In the genomic region with DNA sequence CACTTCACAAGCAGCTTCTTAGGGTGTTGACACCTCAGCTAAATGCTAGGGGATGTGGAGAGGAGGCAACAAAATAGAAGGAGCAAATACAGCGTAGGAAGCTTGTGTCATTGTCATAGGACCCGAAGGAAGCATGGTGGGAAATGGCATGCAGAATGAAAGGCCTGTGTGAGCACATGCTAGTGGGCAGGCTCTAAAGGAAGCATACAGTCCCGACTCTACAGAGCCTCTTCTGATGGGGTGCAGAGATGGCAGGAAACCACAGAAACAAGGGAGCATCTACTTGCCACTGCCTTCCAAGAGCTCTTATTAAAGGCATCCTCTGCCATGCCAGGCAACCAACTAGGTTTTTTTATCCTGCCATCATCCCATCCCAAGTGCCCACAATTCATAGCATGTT, we compare ENCODE assay signal across 24 mouse cellular contexts. TPM values are rescaled to one million over a fixed set of nuclear protein-coding genes. Genes with fewer than 3 reads are reported as not detected.
DNase-seq lines count a peak whose midpoint lies in the region; ATAC-seq and TF ChIP-seq lines count a peak whose summit lies in the region.
"Had no signal": no experiment of that assay in that cellular context is flagged by ENCODE, and none has a peak within 500 bp of the region (broad histone marks: within the 10 kb centered on the region; RNA-seq: fewer than 3 reads in every experiment).

No protein-coding gene starts in this region.

- TF ChIP-seq POLR2A in CH12.LX (IDR thresholded peaks at IDR 0.05; ENCODE audit: low read depth, low read length) = no peak
- no peak for TF ChIP-seq POLR2A in kidney, adult 2 months (IDR thresholded peaks at IDR 0.05; ENCODE audit: low read depth, low read length)

- in situ Hi-C loops in CH12.LX (cut with MboI; ENCODE audit: low pct_ligation_motif_present, low pct_unique_long_range_greater_than_20kb, low sequenced_read_pairs) = no loop called here

- no peak for TF ChIP-seq RAD21 in CH12.LX (IDR thresholded peaks at IDR 0.05; ENCODE audit: low read depth, low read length)

- dilution Hi-C loops in CH12.LX (cut with MboI; ENCODE audit: extremely low pct_ligation_motif_present, extremely low pct_unique_long_range_greater_than_20kb, low sequenced_read_pairs) = no loop called here

- no peak for TF ChIP-seq EP300 in CH12.LX (IDR thresholded peaks at IDR 0.05; ENCODE audit: low read length)

- no peak for TF ChIP-seq CTCF in CH12.LX (conservative IDR thresholded peaks at IDR 0.05 in 1 of 2, IDR thresholded peaks at IDR 0.05 in 1 of 2; ENCODE audit: low read depth in 2 of 2, low read length in 2 of 2)
- TF ChIP-seq CTCF in kidney, adult 2 months (conservative IDR thresholded peaks at IDR 0.05; ENCODE audit: insufficient read depth, insufficient read length, low read depth, low read length) = no peak

- peak; percentile 55 for DNase-seq in CD4-positive helper T cell, adult 2 months (ENCODE audit: low read depth, low spot score)
- no peak for DNase-seq in CH12.LX (ENCODE audit: extremely low read depth)
- DNase-seq in thymus, postnatal 25 days = peak; percentile 41
- DNase-seq in gastrocnemius, adult 8-10 months (ENCODE audit: low spot score in 2 of 2) = no peak
- no peak for DNase-seq in embryo, embryonic 11 days
- DNase-seq in kidney, adult 2 months = no peak
- DNase-seq: adrenal gland, postnatal 14 days; cerebellum, adult 11-12 months; cerebellum, adult 9-11 months; forebrain, postnatal 0 days; gastrocnemius, postnatal 36 days; heart, adult 11 months; heart, postnatal 36 days; kidney, adult 18-20 months had no signal

- H3K9ac ChIP-seq in CH12.LX (ENCODE audit: insufficient read depth, low read depth) = no peak overlapping the region
- H3K9ac ChIP-seq: embryonic facial prominence, embryonic 12.5 days; forebrain, embryonic 13.5 days; forebrain, postnatal 0 days; heart, embryonic 13.5 days; intestine, embryonic 15.5 days had no signal

- H3K9me3 ChIP-seq in CH12.LX (replicated peaks; ENCODE audit: low read length) = no peaks in the 10 kb centered on the region
- H3K9me3 ChIP-seq: embryonic facial prominence, embryonic 12.5 days; forebrain, embryonic 13.5 days; heart, embryonic 13.5 days; intestine, embryonic 15.5 days had no signal

- peak overlapping the region; percentile 13 for H3K27ac ChIP-seq in CH12.LX (ENCODE audit: insufficient read depth, low read depth)
- H3K27ac ChIP-seq in kidney, adult 2 months (ENCODE audit: insufficient read depth, low read depth, low read length) = no peak overlapping the region
- H3K27ac ChIP-seq: embryonic facial prominence, embryonic 12.5 days; forebrain, embryonic 13.5 days; heart, embryonic 13.5 days; intestine, embryonic 15.5 days had no signal

- H3K79me2 ChIP-seq in CH12.LX (replicated peaks; ENCODE audit: control insufficient read depth, extremely low read depth, insufficient read depth, poor library complexity, severe bottlenecking) = peaks cover 26% of the 10 kb centered on the region

- peak; percentile 17 for ATAC-seq in inflammation-experienced regulatory T-cells, adult 6 months
- no peak for ATAC-seq in erythroblast, adult 5-6 weeks (replicated peaks; ENCODE audit: low FRiP score, poor library complexity, severe bottlenecking)
- ATAC-seq: forebrain, embryonic 13.5 days; forebrain, postnatal 0 days; hindbrain, embryonic 16.5 days; intestine, embryonic 15.5 days had no signal

- 89% methylated on average over 3 of the region's 3 CpGs for WGBS in kidney, adult 2 months

- H3K36me3 ChIP-seq in CH12.LX (replicated peaks in 1 of 2; ENCODE audit: control insufficient read depth in 1 of 2, insufficient read depth in 1 of 2, low read length in 1 of 2) = peaks cover 2 to 5% of the 10 kb centered on the region in 2 experiments
- no peaks in the 10 kb centered on the region for H3K36me3 ChIP-seq in kidney, adult 2 months (ENCODE audit: control insufficient read depth, insufficient read depth, low read length)
- H3K36me3 ChIP-seq: embryonic facial prominence, embryonic 12.5 days; heart, embryonic 13.5 days; intestine, embryonic 15.5 days had no signal

- H3K4me2 ChIP-seq in CH12.LX (ENCODE audit: insufficient read depth, low read depth, poor library complexity, severe bottlenecking) = no peak overlapping the region
- H3K4me2 ChIP-seq: embryonic facial prominence, embryonic 12.5 days; forebrain, embryonic 13.5 days; heart, embryonic 13.5 days; intestine, embryonic 15.5 days had no signal

- H3K4me1 ChIP-seq in CH12.LX (ENCODE audit: control insufficient read depth in 1 of 2, insufficient read depth in 2 of 2) = peaks cover 28 to 75% of the 10 kb centered on the region in 2 experiments
- H3K4me1 ChIP-seq in kidney, adult 2 months (ENCODE audit: control insufficient read depth, insufficient read depth, low read length) = no peaks in the 10 kb centered on the region
- H3K4me1 ChIP-seq: embryonic facial prominence, embryonic 12.5 days; heart, embryonic 13.5 days; intestine, embryonic 15.5 days had no signal

- no peak overlapping the region for H3K4me3 ChIP-seq in CH12.LX (replicated peaks in 1 of 3; ENCODE audit: low read depth in 2 of 3, low read length in 2 of 3, poor library complexity in 1 of 3)
- no peak overlapping the region for H3K4me3 ChIP-seq in kidney, adult 2 months (ENCODE audit: insufficient read depth, low read depth, low read length)
- H3K4me3 ChIP-seq: embryonic facial prominence, embryonic 12.5 days; forebrain, embryonic 13.5 days; heart, embryonic 13.5 days; intestine, embryonic 15.5 days had no signal

- no peaks in the 10 kb centered on the region for H3K27me3 ChIP-seq in CH12.LX (replicated peaks)
- no peaks in the 10 kb centered on the region for H3K27me3 ChIP-seq in kidney, adult 2 months (replicated peaks; ENCODE audit: control insufficient read depth, insufficient read depth, low read length)
- H3K27me3 ChIP-seq: embryonic facial prominence, embryonic 12.5 days; forebrain, embryonic 13.5 days; heart, embryonic 13.5 days; intestine, embryonic 15.5 days had no signal

TF ChIP-seq in CH12.LX, 34 proteins besides CTCF, POLR2A, EP300 and RAD21:
- TF ChIP-seq POLR2AphosphoS2 (IDR thresholded peaks at IDR 0.05; ENCODE audit: low read depth, low read length) (no peak), KAT2A (IDR thresholded peaks at IDR 0.05; ENCODE audit: insufficient replicate concordance, low read length) (no peak), USF2 (conservative IDR thresholded peaks at IDR 0.05; ENCODE audit: low read depth, low read length) (no peak), BHLHE40 (IDR thresholded peaks at IDR 0.05; ENCODE audit: low read depth, low read length) (no peak)

RNA-seq across cellular contexts. Expression of a gene that starts 20.7 kb away (rescaled TPM):
- total RNA-seq in CH12.LX (2012; rRNA removed) (27.4 and 54.7 TPM in 2 replicates), CH12.LX (2014; rRNA removed) (49.8 and 53.7 TPM in 2 replicates)
- polyA plus RNA-seq in CH12.LX (2012; ENCODE audit: insufficient read length, low read depth) = 11.6 and 13.1 TPM in 2 replicates
- polyA plus RNA-seq in inflammation-experienced regulatory T-cells, adult 6 months (2017; shearing (Covaris generic)) = 100 to 1,000 TPM; 121 to 243 (median 214) TPM
- total RNA-seq in gastrocnemius, adult 8-10 months (2022) = not detected
- total RNA-seq in erythroblast, adult 5-6 weeks (2015; ENCODE audit: low replicate concordance) = not detected in 2 replicates
- not detected in 2 replicates for total RNA-seq in erythroblast, adult 5-6 weeks (2017; ENCODE audit: low replicate concordance)
- 0.27 TPM in 1 of 2 replicates, not detected in the other for polyA plus RNA-seq in kidney, adult 2 months (2012; rRNA removed)
- total RNA-seq: ES-E14 had no signal
- polyA plus RNA-seq: embryonic facial prominence, embryonic 12.5 days; forebrain, embryonic 13.5 days; forebrain, postnatal 0 days; heart, postnatal 0 days; hindbrain, embryonic 11.5 days; hindbrain, embryonic 16.5 days; intestine, embryonic 15.5 days had no signal

Comparison
In these comparisons a context has a peak if more than half of its experiments do, and no peak if none do; other contexts are left out.
1. DNase-seq: peak in CD4-positive helper T cell, adult 2 months (single experiment) and thymus, postnatal 25 days (single experiment); none in CH12.LX (single experiment), gastrocnemius, adult 8-10 months (0 of 2), embryo, embryonic 11 days (single experiment) and kidney, adult 2 months (single experiment).
2. RNA of a gene that starts 20.7 kb away (total RNA-seq): 27.4 to 54.7 TPM in CH12.LX; not detected in gastrocnemius, adult 8-10 months and not detected in erythroblast, adult 5-6 weeks; every median in the first group is over 10 times any median in the second.